Mouse (Mus musculus): ENCODE data around the gene Gm28635. TPM values are rescaled to one million over a fixed set of nuclear protein-coding genes. Genes with fewer than 3 reads are reported as not detected.

Gm28635 gene
- not detected in 2 replicates for polyA plus RNA-seq (2015; fragmentation: Nextera tagmentation; extraction: Ambion mirVana)

DNA sequence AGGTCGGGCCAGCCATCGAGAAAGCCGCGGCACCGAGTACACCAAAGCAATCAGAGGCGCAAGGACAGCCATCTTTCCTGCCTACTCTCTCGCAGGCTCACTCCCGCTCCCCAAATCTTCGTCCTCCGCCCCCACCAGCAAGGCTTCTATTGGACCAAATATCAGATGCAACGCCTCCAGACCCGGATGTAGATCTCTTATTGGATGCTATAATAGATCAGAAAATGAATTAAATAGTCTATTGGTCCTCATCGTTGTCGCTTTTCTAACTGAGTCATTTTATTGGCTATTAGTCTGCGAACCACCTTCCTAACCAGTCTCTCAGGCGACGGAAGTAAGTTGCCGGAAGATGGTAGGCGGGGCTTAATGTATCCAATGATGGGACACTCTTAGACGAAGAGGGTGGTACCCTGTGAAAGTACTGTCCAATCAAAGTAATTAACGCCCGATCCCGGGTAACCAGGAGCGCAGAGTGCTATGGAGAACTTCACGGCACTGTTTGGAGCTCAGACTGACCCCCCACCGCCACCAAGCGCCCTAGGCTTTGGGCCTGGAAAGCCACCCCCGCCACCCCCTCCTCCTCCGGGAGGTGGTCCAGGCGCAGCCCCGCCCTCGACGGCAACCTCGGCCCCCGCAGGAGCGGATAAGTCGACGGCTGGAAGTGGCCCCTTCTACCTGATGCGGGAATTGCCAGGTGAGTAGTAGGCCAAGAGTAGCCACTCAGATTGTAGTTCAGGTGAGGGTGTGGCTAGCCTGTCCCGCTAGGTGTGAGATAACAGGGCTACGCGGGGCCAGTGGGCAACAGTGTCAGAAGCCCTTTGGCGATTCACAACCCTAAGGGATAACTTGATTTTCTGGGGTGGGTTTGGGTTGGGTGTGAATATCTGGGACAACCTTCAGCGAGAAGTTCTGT, at the start of gene Gm28635, which contains the start of gene Med19:
Gene Gm28635, minus strand, starts transcription at position 74 of the 913 bp plus-strand sequence.
Gene Med19, plus strand, starts transcription at position 435 of the 913 bp plus-strand sequence.

DNA sequence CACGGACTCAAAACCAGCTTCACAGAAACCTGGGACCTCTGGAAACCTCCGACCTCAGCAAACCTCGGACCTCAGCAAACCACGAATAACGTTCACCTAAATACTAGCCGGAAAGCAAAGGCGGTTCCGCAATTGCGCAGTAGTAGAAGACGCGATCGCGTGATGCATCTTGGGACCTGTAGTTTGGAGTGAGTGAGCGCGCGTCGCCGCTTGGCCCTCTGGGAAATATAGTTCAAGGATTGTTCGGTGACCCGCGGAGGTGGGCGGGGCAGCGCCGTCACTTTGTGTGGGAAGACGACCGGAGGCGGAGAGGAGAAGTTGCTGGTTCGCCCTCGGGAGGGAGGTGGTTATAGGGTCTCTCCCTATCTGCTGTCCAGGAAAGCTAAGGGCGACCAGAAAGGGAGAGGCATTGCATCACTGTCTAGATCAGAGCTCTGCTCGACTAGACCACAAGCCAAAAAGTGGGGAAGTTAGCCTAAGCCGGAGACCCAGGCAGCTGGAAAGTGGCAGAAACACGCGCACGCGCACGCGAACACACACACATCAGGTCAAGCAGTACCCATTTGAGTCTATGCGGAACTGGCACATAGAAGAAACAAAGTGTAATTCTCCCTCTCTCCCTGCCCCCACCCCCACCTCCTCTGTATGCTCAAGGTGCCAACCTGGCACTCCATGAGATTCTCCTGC, 49.5 kb upstream of the Gm28635 start, which contains the start of gene Clp1:
Gene Clp1, minus strand, starts transcription at position 179 of the 687 bp plus-strand sequence.

DNA sequence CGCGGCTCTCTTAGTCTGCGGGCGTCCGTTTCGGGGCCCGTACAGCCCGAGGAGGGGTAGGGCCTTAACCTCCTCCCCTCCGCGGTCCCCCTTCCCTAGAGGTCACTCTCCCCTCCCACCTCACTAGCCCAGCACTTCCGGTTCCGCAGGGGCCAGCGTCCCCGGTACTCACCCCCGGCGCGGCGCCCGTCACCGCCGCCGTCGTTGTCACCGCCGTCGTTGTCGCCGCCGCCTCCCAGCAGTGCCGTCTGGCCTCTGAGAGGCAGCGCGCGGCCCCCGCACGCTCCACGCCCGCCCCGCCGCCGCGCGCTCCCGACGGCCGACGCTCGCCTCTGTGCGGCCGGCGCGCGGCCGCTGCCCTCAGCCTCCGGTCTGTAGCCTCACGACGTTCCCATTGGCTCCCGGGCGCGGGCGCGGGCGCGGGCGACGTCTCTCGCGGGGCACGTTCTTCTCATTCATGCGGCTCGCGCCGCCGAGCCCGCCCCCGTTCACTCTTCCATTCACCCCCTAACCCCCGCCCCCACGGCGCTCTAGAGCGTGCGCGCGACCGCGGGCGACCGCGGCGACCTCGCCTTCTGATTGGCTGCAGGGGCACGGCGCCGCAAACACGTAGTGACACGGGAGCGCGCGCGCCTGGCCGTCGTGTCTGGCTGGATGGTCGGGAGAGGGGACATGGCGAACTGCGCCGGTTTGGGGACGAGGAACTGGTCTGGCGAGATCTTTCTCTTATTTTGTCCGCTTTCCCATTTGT, 37.1 kb upstream of the Gm28635 start, which contains the start of gene Zdhhc5:
Gene Zdhhc5, minus strand, starts transcription at position 370 of the 751 bp plus-strand sequence.

DNA sequence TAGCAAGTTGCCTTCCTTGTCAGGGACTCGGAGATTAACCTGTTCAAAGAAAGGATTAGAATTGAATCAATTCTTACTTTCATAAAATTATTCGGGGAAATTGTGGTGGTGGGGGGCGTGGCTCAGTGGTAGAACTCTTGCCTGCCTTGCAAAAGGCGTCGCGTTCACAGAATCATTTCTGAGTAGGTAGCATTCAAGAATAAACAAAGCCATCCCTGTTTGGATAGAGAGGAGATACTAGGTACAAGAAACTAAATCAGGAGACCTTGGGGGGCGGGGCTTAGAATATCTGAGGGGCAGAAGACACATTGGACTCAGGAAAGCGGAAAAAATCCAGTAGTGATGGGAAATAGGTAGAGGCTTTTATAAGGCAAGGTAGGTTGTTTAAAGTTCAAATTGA, 1.2 kb upstream of the Gm28635 start, which contains the start of gene Tmx2:
Gene Tmx2, minus strand, starts transcription at position 125 of the 400 bp plus-strand sequence.

DNA sequence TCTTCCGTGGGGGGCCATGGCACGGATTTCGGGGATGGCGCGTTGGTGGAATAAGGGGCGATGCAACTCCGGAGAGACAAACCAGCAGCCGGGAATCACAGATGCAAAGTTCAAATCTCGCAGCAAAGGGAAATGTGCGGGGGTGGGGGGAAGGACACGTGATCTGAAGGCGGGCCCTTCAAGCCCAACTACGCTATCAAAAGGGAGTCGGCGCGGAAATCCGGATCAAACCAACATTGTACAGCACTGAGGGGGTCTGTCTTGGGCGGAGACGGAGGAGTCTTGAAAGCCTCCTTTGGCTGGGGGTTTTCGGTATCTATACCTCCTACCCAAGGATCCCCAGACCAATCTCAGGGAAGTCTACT, 7.3 kb downstream of the Gm28635 start, which contains the start of gene Selenoh:
Gene Selenoh, minus strand, starts transcription at position 202 of the 365 bp plus-strand sequence.

DNA sequence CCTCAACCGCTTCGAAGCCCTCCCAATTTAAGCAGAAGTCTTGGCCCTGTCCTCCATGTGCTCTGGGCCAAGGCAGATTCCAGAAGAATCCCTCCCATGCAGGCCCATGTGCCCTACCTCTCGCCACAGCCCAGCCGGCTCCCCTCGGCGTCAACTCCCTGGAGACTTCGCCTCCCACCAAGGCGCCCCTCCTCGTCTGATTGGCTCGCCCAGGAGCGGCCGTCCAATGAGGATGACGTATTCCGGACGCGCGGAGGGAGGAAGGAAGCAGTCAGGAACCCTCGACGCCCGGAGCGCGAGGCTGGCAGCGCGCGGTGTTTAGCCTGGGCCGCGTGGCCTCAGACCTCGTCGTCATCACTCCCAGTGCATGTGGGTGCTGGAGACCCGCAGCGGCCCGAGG, 19.0 kb downstream of the Gm28635 start, which contains the start of gene Btbd18:
Gene Btbd18, plus strand, starts transcription at position 274 of the 400 bp plus-strand sequence.

DNA sequence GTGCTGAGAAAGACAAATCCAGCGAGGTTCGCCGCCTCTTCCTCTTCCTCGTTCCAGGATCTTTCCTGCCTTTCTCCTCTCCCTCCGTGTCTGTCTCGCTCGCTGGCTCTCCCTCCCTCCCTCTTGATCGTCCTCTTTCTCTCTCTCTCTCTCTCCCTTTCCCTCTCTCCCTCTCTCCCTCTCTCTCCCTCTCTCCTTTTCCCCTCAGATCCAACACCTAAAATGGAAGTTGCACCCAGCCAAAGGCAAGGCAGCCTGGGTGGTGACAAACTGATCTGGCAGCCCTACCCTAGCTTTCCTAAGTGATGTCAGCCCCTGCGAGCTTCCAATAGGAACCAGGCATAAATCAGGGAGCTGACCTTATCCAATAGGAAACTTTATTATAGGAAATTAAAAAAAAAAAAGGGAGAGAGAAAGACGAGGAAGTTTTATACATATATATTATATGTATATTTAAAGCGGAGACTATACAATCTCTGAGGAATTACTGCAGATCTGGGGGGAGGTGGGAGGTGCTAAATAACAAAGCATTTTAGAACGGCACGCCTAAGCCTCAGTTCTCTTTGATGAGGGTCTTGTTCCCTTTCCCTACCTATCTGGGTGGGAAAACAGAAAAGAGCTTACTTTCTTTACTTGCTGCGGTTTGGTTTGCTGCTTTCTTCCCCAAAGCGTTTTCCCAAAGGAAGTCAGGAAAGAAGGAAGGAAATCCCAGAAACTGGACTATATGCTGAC, 27.2 kb downstream of the Gm28635 start, which contains the start of gene Ctnnd1:
Gene Ctnnd1, minus strand, starts transcription at position 302 of the 732 bp plus-strand sequence.

Other genes starting within 250 kb of the Gm28635 start
- gene Tfpi, start 201.3 kb downstream of the Gm28635 start, polyA plus RNA-seq (2015; fragmentation: Nextera tagmentation; extraction: Ambion mirVana): 13.4 and 19.7 TPM in 2 replicates
- 12.9 and 13.6 TPM in 2 replicates for gene Ctnnd1, start 27.3 kb downstream of the Gm28635 start, polyA plus RNA-seq (2015; fragmentation: Nextera tagmentation; extraction: Ambion mirVana)
- gene Btbd18, start 19.0 kb downstream of the Gm28635 start, polyA plus RNA-seq (2015; fragmentation: Nextera tagmentation; extraction: Ambion mirVana): 0.17 and 0.27 TPM in 2 replicates
- gene Selenoh, start 7.3 kb downstream of the Gm28635 start, polyA plus RNA-seq (2015; fragmentation: Nextera tagmentation; extraction: Ambion mirVana): 194 and 200 TPM in 2 replicates
- 50.0 and 50.1 TPM in 2 replicates for gene Med19, start 361 bp upstream of the Gm28635 start, polyA plus RNA-seq (2015; fragmentation: Nextera tagmentation; extraction: Ambion mirVana)
- gene Tmx2, start 1.1 kb upstream of the Gm28635 start, polyA plus RNA-seq (2015; fragmentation: Nextera tagmentation; extraction: Ambion mirVana): 316 and 326 TPM in 2 replicates
- gene Zdhhc5, start 37.1 kb upstream of the Gm28635 start, polyA plus RNA-seq (2015; fragmentation: Nextera tagmentation; extraction: Ambion mirVana): 14.1 and 16.3 TPM in 2 replicates
- gene Clp1, start 49.3 kb upstream of the Gm28635 start, polyA plus RNA-seq (2015; fragmentation: Nextera tagmentation; extraction: Ambion mirVana): 13.3 and 14.9 TPM in 2 replicates
- 10.1 and 12.0 TPM in 2 replicates for gene Ypel4, start 56.0 kb upstream of the Gm28635 start, polyA plus RNA-seq (2015; fragmentation: Nextera tagmentation; extraction: Ambion mirVana)
- 5.2 and 5.3 TPM in 2 replicates for gene Gm19426, start 65.6 kb upstream of the Gm28635 start, polyA plus RNA-seq (2015; fragmentation: Nextera tagmentation; extraction: Ambion mirVana)
- gene Serping1, start 97.4 kb upstream of the Gm28635 start, polyA plus RNA-seq (2015; fragmentation: Nextera tagmentation; extraction: Ambion mirVana): 41.5 and 57.2 TPM in 2 replicates
- gene Ube2l6, start 120.8 kb upstream of the Gm28635 start, polyA plus RNA-seq (2015; fragmentation: Nextera tagmentation; extraction: Ambion mirVana): 17.3 and 18.4 TPM in 2 replicates
- 0.14 TPM in 1 of 2 replicates, not detected in the other for gene Smtnl1, start 144.6 kb upstream of the Gm28635 start, polyA plus RNA-seq (2015; fragmentation: Nextera tagmentation; extraction: Ambion mirVana)
- gene Timm10, start 149.0 kb upstream of the Gm28635 start, polyA plus RNA-seq (2015; fragmentation: Nextera tagmentation; extraction: Ambion mirVana): 98.0 and 101 TPM in 2 replicates
- gene Slc43a1, start 160.8 kb upstream of the Gm28635 start, polyA plus RNA-seq (2015; fragmentation: Nextera tagmentation; extraction: Ambion mirVana): 0.75 and 1.2 TPM in 2 replicates
- gene Rtn4rl2, start 208.7 kb upstream of the Gm28635 start, polyA plus RNA-seq (2015; fragmentation: Nextera tagmentation; extraction: Ambion mirVana): 2.7 and 3.7 TPM in 2 replicates

Data from neural tube, postnatal 0 days (tissue).